Mouse (Mus musculus) ES-Bruce4 (cell line): ENCODE measurements around the gene Ttc30a1. TPM values are rescaled to one million over a fixed set of nuclear protein-coding genes. Genes with fewer than 3 reads are reported as not detected.

Source experiments
- H3K27ac ChIP-seq: 2 replicates; pipeline ENCODE4 v1.5.1; 2012; ENCODE audit warnings: low read length, inconsistent platforms; ENCODE audit not compliant: insufficient read depth
- H3K27me3 ChIP-seq: 2 replicates; pipeline ENCODE4 v1.6.1; 2012; ENCODE audit warnings: mild to moderate bottlenecking, low read length, inconsistent platforms; ENCODE audit not compliant: control insufficient read depth, poor library complexity, insufficient read depth, severe bottlenecking
- H3K36me3 ChIP-seq: 2 replicates; pipeline ENCODE4 v1.6.1; 2012; ENCODE audit warnings: inconsistent platforms, mild to moderate bottlenecking, low read length, moderate library complexity; ENCODE audit not compliant: control insufficient read depth, poor library complexity, insufficient read depth, severe bottlenecking
- H3K4me1 ChIP-seq: one replicate; pipeline ENCODE4 v1.8.1; 2011; ENCODE audit warnings: low read length; ENCODE audit not compliant: control insufficient read depth, insufficient read depth
- H3K4me3 ChIP-seq: 2 replicates; pipeline ENCODE4 v1.5.1; 2011; ENCODE audit warnings: low read depth, mild to moderate bottlenecking, low read length
- H3K9ac ChIP-seq: 2 replicates; pipeline ENCODE4 v1.6.1; 2012; ENCODE audit warnings: low read depth, mild to moderate bottlenecking, inconsistent platforms; ENCODE audit not compliant: poor library complexity, severe bottlenecking
- H3K9me3 ChIP-seq: replicated peaks from 2 replicates; pipeline ENCODE4 v1.6.1; 2012; ENCODE audit warnings: mild to moderate bottlenecking, low read length, inconsistent platforms; ENCODE audit not compliant: control insufficient read depth, poor library complexity, insufficient read depth, severe bottlenecking
- CTCF ChIP-seq: IDR thresholded peaks from one replicate; pipeline ENCODE4 v1.8.1; 2011; ENCODE audit warnings: low read depth, low read length
- EP300 ChIP-seq: IDR thresholded peaks from 2 replicates; pipeline ENCODE4 v1.6.1; 2011; ENCODE audit warnings: low read depth, low read length; ENCODE audit not compliant: insufficient read depth
- POLR2A ChIP-seq: IDR thresholded peaks from one replicate; pipeline ENCODE4 v1.8.1; 2011; ENCODE audit warnings: low read length; ENCODE audit not compliant: insufficient read depth
- polyA plus RNA-seq: library from polyadenylated mRNA; stranded (reverse); fragments of >200 nt; gene quantifications from 2 replicates; pipeline ENCODE4 v1.2.4, GENCODE M21; 2011; ENCODE audit warnings: low read depth; ENCODE audit not compliant: missing spikeins, insufficient read depth, insufficient read length

Ttc30a1 gene
- polyA plus RNA-seq, 1 experiment: 3.3 TPM

- no peaks in the 10 kb centered on the region for H3K36me3 ChIP-seq
- no peaks in the 10 kb centered on the region for H3K9me3 ChIP-seq
- H3K4me1 ChIP-seq: no peaks in the 10 kb centered on the region
- no peak overlapping the region for H3K27ac ChIP-seq
- no peak for TF ChIP-seq CTCF
- TF ChIP-seq EP300: no peak
- no peak for TF ChIP-seq POLR2A
- H3K27me3 ChIP-seq: no peaks in the 10 kb centered on the region
- no peak overlapping the region for H3K4me3 ChIP-seq
- no peak overlapping the region for H3K9ac ChIP-seq
Observed at GRCm38 (mm10) chr2:75994841-75995240, 13.1 kb upstream of the Ttc30a1 start.

GRCm38 (mm10) chr2:75991581-75992205, 9.9 kb upstream of the Ttc30a1 start:
- no peaks in the 10 kb centered on the region; the same call in 1 of the 2 replicates for H3K27me3 ChIP-seq
- no peak for TF ChIP-seq EP300
- no peak for TF ChIP-seq CTCF
- TF ChIP-seq POLR2A: no peak
- no peak overlapping the region for H3K4me3 ChIP-seq
- H3K4me1 ChIP-seq: peaks cover 2% of the 10 kb centered on the region
- 0 out of 2 replicates have a peak overlapping the region, but pooled peaks have one; percentile 13 for H3K27ac ChIP-seq
- no peaks in the 10 kb centered on the region for H3K36me3 ChIP-seq
- no peak overlapping the region for H3K9ac ChIP-seq
- no peaks in the 10 kb centered on the region for H3K9me3 ChIP-seq

GRCm38 (mm10) chr2:75990885-75991539, 9.2 kb upstream of the Ttc30a1 start:
- no peaks in the 10 kb centered on the region for H3K9me3 ChIP-seq
- H3K27ac ChIP-seq: no peak overlapping the region
- no peak overlapping the region for H3K9ac ChIP-seq
- peaks cover 2% of the 10 kb centered on the region for H3K4me1 ChIP-seq
- TF ChIP-seq CTCF (peak; percentile 91), EP300 (no peak), POLR2A (no peak)
- H3K4me3 ChIP-seq: no peak overlapping the region
- H3K27me3 ChIP-seq: no peaks in the 10 kb centered on the region; the same call in 1 of the 2 replicates
- H3K36me3 ChIP-seq: no peaks in the 10 kb centered on the region

- Histone ChIP-seq H3K4me1 (peaks cover 2% of the 10 kb centered on the region), H3K9ac (no peak overlapping the region), H3K36me3 (no peaks in the 10 kb centered on the region), H3K27me3 (no peaks in the 10 kb centered on the region; the same call in 1 of the 2 replicates), H3K4me3 (no peak overlapping the region), H3K9me3 (no peaks in the 10 kb centered on the region), H3K27ac (no peak overlapping the region)
- TF ChIP-seq CTCF: no peak
- no peak for TF ChIP-seq EP300
- TF ChIP-seq POLR2A: no peak
Observed at GRCm38 (mm10) chr2:75989694-75990093, 7.9 kb upstream of the Ttc30a1 start.

GRCm38 (mm10) chr2:75988779-75989363, 7.1 kb upstream of the Ttc30a1 start:
- Histone ChIP-seq H3K4me1 (peaks cover 2% of the 10 kb centered on the region), H3K4me3 (no peak overlapping the region), H3K9me3 (no peaks in the 10 kb centered on the region), H3K27ac (no peak overlapping the region), H3K9ac (no peak overlapping the region), H3K27me3 (no peaks in the 10 kb centered on the region; the same call in 1 of the 2 replicates), H3K36me3 (no peaks in the 10 kb centered on the region)
- TF ChIP-seq EP300: no peak
- no peak for TF ChIP-seq POLR2A
- no peak for TF ChIP-seq CTCF

GRCm38 (mm10) chr2:75988378-75988777, 6.6 kb upstream of the Ttc30a1 start:
- no peak overlapping the region for H3K4me3 ChIP-seq
- no peaks in the 10 kb centered on the region for H3K9me3 ChIP-seq
- no peaks in the 10 kb centered on the region for H3K36me3 ChIP-seq
- no peak for TF ChIP-seq EP300
- TF ChIP-seq CTCF: no peak
- no peak for TF ChIP-seq POLR2A
- H3K4me1 ChIP-seq: peaks cover 2% of the 10 kb centered on the region
- H3K27ac ChIP-seq: no peak overlapping the region
- H3K9ac ChIP-seq: no peak overlapping the region
- H3K27me3 ChIP-seq: no peaks in the 10 kb centered on the region; the same call in 1 of the 2 replicates
